Mouse (Mus musculus): ENCODE results near the gene Pmpcb.

Pmpcb gene

GRCm38 (mm10) chr5:21732177-21732911 lies 4.6 kb upstream of the Pmpcb start:
- CTCF ChIA-PET, result no interaction called here

GRCm38 (mm10) chr5:21732930-21733329 lies 4.0 kb upstream of the Pmpcb start:
- CTCF ChIA-PET, result no interaction called here

GRCm38 (mm10) chr5:21735100-21735499 lies 1.8 kb upstream of the Pmpcb start:
- CTCF ChIA-PET, result no interaction called here

- CTCF ChIA-PET, result no interaction called here
Measured at GRCm38 (mm10) chr5:21735584-21735983, 1.4 kb upstream of the Pmpcb start.

- CTCF ChIA-PET, result interaction anchor here (0.6 kb wide), 1 partner anchor 1490 kb away, joined by 8 read pairs; no protein-coding TSS in a partner anchor
Measured at GRCm38 (mm10) chr5:21736046-21736445, 895 bp upstream of the Pmpcb start.

GRCm38 (mm10) chr5:21737620-21738019 lies 679 bp downstream of the Pmpcb start:
- CTCF ChIA-PET, result no interaction called here

GRCm38 (mm10) chr5:21739120-21739519 lies 2.2 kb downstream of the Pmpcb start:
- CTCF ChIA-PET, result no interaction called here

- CTCF ChIA-PET, result no interaction called here
Measured at GRCm38 (mm10) chr5:21739881-21740280, 2.9 kb downstream of the Pmpcb start.

- CTCF ChIA-PET, result no interaction called here
Measured at GRCm38 (mm10) chr5:21743606-21744005, 6.7 kb downstream of the Pmpcb start.

GRCm38 (mm10) chr5:21744651-21745050 lies 7.7 kb downstream of the Pmpcb start:
- CTCF ChIA-PET, result no interaction called here

- CTCF ChIA-PET, result no interaction called here
Measured at GRCm38 (mm10) chr5:21745966-21746365, 9.0 kb downstream of the Pmpcb start.

- CTCF ChIA-PET, result no interaction called here
Measured at GRCm38 (mm10) chr5:21768506-21768905, 31.6 kb downstream of the Pmpcb start.

- CTCF ChIA-PET, result interaction anchor here (0.6 kb wide), 1 partner anchor 13 kb away, joined by 4 read pairs; no protein-coding TSS in a partner anchor
Measured at GRCm38 (mm10) chr5:21769841-21770240, 32.9 kb downstream of the Pmpcb start.

- CTCF ChIA-PET, result no interaction called here
Measured at GRCm38 (mm10) chr5:21776491-21776890, 39.5 kb downstream of the Pmpcb start.

GRCm38 (mm10) chr5:21784161-21785052 lies 47.5 kb downstream of the Pmpcb start:
- CTCF ChIA-PET, result interaction anchor here (0.7 kb wide), 1 partner anchor 896 kb away, joined by 4 read pairs; no protein-coding TSS in a partner anchor

- CTCF ChIA-PET, result interaction anchor here (0.7 to 0.9 kb wide), 2 partner anchors 51 to 897 kb away, joined by 3 to 4 read pairs; no protein-coding TSS in a partner anchor
Measured at GRCm38 (mm10) chr5:21785053-21785452, 48.1 kb downstream of the Pmpcb start, which contains the start of the genes Dnajc2 and Psmc2. TSS of gene Dnajc2 (minus strand) at chr5:21785251. TSS of gene Psmc2 (plus strand) at chr5:21785283.

GRCm38 (mm10) chr5:21785776-21786175 lies 48.8 kb downstream of the Pmpcb start:
- CTCF ChIA-PET, result interaction anchor here (0.9 kb wide), 1 partner anchor 52 kb away, joined by 3 read pairs; no protein-coding TSS in a partner anchor

- CTCF ChIA-PET, result no interaction called here
Measured at GRCm38 (mm10) chr5:21786258-21787185, 49.6 kb downstream of the Pmpcb start.

- CTCF ChIA-PET, result no interaction called here
Measured at GRCm38 (mm10) chr5:21787186-21788105, 50.5 kb downstream of the Pmpcb start.

GRCm38 (mm10) chr5:21789061-21789460 lies 52.1 kb downstream of the Pmpcb start:
- CTCF ChIA-PET, result interaction anchor here (0.7 kb wide), 1 partner anchor 294 kb away, joined by 26 read pairs; no protein-coding TSS in a partner anchor
